Mouse (Mus musculus): ENCODE measurements at regions not wholly inside any gene's neighbourhood (a gene's known extent, or its start where the extent isn't known, plus 50 kb on each side); places are given as distances from the start of the nearest gene placed in this dataset.

DNA sequence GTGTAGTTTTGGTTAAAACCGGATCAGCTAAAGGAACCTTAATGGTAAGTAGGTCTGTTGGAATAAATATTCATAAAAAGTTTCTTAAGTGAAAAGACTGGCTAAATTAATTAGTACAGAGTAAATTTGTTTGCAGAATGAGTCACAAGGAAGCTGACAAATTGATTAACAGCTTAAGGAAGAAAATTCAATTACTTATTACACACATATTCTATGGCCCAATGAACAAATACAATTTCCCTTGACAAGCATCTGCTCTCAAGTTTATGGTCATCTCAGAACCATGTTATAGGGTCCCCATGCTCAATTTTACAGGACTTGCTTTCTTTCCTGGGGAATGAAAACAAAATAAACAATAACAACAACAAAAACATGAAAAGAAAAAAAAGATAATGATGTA, 231.4 kb upstream of the Frg1 start:
- no peak for DNase-seq (ENCODE audit: low spot score)

DNA sequence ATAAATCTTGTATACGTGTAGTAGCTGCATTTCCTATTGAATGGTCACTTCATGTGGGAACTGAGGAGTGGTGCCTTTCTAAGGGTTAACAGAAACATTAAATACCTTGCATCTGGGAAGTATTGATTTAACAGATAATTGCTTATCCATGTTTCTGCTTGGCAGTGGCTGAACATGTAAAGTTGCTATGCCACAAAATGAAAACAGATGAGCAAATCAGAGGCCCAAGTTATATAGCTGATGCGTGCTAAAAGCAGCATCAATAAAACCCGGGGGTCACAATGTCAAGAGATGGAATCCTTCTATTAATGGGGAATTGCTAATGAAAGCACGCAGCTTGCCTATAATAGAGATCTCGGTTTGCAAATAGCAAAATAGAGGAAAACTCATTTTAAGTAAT, 227.8 kb upstream of the Frg1 start:
- no peak for DNase-seq (ENCODE audit: low spot score)

- DNase-seq (ENCODE audit: low spot score), result no peak
These were observed 207.0 kb upstream of the Frg1 start for GRCm38 (mm10) chr8:41623841-41624240.

GRCm38 (mm10) chr8:41600255-41600654, 183.4 kb upstream of the Frg1 start:
- DNase-seq (ENCODE audit: low spot score), result no peak

DNA sequence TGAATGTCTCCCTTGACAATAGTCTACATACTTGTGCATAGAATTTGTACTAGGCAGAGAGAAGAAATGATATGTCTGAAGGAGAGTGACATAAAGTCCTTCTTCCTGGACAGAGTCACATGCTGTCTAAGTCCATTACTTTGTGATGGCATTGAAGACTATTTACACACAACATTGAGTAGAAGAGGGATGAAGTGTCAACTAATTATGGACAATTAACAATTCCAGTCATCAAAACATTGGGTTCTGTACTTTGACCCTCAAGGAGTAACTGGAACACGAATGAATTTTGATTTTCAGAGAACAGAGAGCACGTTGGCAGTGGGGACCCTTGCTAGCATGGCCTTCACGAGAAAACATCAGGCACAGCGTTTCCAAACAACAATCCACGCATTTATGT, 177.6 kb upstream of the Frg1 start:
- DNase-seq (ENCODE audit: low spot score), result no peak

GRCm38 (mm10) chr8:41593666-41594042, 176.8 kb upstream of the Frg1 start:
- no peak for DNase-seq (ENCODE audit: low spot score)

DNA sequence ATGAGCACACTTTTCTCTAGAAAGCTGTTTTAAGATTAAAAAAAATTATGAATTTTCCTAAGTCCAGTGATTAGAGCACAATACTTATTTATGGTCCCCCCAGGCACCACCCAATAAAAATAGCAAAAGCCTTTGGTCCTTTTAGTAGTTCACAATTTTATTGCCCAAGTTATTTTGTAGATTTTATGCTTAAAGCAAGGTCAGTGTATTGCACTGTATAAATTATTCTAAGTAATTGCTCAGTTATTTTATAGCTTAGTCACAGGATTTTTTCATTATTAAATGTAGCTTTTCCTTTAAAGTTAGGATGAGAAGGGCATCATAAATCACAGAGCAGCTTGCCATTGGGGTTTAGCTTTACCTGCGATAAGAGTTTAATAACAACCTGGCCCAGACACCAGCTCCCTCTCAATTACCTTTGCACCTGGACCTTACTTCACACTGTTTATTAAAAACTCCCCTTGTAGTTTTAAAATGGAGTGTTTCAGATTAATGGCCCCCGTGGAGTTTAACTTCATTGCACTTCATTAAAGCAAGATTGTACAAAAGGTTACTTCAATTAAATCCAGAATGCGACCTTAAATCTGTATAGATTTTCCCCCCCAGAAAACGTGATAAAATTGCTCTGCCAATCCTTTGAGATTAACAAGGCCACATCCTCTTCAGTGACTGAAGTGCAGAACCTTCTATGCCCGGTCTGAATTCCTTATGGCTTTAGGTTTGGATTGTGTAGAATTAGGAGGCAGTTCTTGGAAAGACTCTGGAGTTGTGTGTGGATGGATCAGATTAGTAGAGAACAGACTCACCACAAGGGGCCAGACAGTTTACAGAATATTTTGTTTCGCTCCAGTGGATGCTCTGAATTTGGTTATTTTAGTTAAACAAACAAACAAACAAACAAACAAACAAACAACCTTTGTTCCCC, 176.1 kb upstream of the Frg1 start:
- DNase-seq (ENCODE audit: low spot score), result no peak

DNA sequence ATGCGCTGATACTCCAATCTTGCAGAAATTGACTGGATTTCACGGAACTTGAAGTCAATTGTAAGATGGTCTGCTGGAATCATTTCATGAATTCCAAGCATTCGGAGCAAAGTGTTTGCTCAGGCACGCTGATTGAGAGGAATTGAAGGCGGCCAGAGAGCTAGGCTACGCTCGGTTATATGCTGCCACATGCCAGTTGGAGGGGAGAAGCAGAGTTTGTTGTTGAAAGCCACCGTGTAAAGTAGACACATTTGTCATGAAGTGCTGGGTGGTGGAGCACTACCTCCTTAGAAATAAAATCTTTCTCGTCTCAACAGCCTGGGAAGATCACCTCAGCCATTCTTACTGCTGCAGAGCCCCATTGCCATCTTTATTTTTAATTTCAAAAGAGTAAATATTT, 175.3 kb upstream of the Frg1 start:
- no peak for DNase-seq (ENCODE audit: low spot score)

DNA sequence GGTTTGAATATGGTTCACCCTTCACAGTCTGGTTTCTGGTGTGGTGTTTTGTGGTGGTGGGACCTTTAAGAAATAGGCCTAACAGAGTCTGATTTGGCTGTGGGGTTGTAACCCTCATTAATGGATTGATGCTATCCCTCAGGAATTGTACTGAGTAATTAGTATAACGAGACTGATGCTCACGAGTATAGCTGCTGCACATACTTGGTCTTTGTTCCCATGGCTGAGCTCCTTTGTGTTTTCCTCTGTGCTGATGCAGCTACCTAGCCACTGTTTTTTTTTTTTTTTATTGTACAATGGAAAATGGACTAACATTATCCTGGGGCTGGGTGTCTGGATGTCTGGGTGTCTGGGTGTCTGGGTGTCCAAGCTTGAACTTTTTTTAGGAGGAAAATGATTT, 171.3 kb upstream of the Frg1 start:
- DNase-seq (ENCODE audit: low spot score), result no peak

- peak; percentile 70 for DNase-seq (ENCODE audit: low spot score)
These were observed 156.4 kb upstream of the Frg1 start for GRCm38 (mm10) chr8:41573027-41573885.

GRCm38 (mm10) chr8:41570566-41570965, 153.7 kb upstream of the Frg1 start:
- DNase-seq (ENCODE audit: low spot score), result no peak

- DNase-seq (ENCODE audit: low spot score), result no peak
These were observed 145.1 kb upstream of the Frg1 start for GRCm38 (mm10) chr8:41561995-41562394.

GRCm38 (mm10) chr8:41556819-41557218, 139.9 kb upstream of the Frg1 start:
- no peak for DNase-seq (ENCODE audit: low spot score)

DNA sequence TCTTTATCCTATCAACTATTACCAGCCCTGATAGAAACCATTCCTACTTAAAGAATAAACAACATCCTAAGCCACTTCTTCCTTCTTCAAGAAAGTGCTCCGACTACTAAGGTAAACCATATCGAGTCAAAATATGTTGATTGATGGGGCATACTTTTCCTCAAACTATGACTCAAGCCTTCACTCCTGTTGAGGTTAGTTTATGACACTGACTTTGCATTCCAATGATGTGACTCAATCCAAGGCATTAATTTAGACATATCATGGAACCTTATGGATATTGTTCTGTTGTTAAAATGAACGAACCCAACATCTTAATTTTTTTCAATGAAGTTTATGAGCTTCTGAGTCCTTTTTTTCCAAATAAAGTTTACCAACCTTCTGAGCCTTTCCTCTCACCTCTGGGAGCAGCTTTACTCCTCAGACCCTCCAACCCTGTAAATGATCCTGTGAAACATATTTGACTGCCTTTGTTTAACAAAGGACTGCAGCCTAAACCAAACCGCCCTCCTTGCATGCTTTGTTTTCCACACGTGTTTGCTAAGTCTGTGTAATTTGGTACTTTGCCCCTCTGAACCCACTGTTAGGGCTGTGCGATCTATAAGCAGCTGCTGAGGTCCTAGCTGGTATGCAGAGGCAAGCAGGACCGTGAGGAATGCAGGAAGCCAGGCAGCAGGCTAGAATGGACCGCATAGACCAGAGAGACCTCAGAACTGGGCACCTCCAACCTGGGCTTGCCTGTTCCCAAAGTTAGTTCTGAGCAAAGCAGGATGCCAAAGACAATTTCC, 136.1 kb upstream of the Frg1 start:
- no peak for DNase-seq (ENCODE audit: low spot score)

- DNase-seq (ENCODE audit: low spot score), result no peak
These were observed 135.1 kb upstream of the Frg1 start for GRCm38 (mm10) chr8:41551925-41552414.

GRCm38 (mm10) chr8:41550095-41550420, 133.2 kb upstream of the Frg1 start:
- no peak for DNase-seq (ENCODE audit: low spot score)

DNA sequence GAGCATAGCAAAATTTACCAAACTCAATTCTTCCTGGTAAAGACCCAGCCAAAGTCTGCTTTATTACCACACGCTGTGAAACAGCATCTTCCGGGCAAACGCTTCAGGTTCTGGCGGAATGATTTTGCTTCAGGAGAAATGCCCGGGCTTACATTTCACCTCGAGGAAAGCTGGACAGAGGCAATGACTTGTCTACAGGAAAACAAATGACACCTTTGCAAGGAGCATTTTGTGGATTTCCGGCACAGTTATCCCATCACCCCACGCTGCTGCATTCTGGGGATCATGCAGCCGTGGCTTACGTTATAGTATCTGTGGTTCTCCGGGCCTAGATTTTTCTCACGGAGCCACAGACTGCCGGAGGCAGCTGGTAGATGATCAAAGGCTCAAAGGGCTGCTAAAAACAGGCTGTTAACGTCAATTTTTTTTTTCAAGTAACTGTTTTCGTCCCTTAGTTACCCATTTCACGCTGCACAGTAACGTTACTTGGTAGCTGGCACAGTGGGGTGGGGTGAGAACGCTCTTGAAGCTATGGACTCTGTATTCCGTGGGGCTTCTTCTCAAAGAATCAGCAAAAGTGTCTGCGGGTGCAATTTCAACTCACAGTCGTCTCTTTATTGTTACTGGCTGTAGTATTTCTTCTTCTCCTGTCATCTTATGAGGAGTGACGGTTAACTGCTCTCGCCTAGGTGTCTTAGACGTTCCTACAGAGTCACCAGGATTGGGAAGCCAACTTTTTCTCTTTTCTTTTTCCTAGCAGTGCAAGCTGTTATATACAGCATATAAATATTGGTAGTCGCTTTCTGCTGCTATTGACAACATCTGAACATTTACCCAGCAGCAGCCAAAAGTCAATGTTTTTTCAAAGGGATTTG, 132.6 kb upstream of the Frg1 start:
- no peak for DNase-seq (ENCODE audit: low spot score)

DNA sequence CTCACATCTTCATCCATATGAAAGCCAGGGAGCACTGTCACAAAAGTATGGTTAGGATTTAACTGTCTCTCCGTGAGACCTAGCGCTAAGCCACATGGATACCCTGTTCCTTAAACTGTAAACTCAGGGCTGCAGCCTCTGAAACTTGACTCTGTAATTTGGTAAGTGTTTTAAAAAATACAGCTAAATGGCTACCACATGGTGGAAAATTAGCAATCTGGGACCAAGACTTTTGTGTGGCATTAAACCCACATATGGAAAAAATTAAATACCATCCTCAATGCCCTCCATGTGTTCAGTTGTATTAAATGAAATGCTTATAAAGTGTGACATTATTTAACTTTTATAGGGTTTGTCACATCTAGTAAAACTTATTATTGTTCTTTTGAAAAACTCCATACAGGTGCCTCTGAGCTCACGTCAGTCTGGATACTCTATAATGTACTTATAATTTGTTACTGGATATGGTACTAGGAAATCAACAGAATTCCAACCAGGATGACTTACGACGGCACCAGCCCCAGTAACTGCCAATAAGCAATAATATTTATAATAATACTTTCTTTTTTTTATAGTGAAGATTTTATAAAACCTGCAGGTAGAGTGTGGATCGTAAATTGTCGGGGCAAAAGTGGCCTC, 131.0 kb upstream of the Frg1 start:
- no peak for DNase-seq (ENCODE audit: low spot score)

DNA sequence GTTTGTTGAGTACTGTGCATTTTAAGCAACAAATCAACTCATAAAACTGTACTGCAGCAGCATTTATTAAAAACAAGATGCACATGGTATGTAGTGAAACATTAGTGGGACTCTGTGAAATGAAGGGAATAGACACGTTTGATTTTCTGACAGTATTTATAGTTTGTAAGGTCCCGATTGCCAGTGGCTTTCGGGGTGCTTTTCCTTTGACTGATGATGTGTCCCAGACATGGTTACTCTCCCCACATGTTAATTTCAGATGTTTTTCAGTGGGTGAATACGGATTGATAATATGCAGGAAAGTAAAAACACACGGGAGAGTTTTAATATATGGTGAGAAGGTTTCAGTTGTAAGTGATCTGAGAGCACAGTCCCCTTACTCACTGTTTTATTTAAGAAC, 115.3 kb upstream of the Frg1 start:
- DNase-seq (ENCODE audit: low spot score), result no peak

DNA sequence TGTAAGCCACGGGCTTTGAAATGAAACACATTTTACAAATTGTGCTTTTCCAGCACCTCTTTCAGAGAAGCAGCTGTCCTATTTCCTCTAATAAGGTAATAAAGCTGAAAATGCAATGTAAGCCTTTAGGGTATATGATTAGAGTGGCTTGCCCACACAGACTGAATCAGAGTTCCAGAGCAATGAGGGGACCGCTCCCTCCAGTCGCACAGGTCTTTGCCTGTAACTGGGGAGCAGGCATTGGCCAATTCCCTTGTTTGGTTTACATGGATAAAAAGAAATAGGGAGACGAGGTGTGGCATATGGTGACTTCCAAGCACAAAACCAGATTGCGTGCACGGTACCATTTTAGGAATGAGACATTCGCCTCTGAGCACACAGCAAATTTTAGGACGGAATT, 112.7 kb upstream of the Frg1 start:
- DNase-seq (ENCODE audit: low spot score), result no peak

DNA sequence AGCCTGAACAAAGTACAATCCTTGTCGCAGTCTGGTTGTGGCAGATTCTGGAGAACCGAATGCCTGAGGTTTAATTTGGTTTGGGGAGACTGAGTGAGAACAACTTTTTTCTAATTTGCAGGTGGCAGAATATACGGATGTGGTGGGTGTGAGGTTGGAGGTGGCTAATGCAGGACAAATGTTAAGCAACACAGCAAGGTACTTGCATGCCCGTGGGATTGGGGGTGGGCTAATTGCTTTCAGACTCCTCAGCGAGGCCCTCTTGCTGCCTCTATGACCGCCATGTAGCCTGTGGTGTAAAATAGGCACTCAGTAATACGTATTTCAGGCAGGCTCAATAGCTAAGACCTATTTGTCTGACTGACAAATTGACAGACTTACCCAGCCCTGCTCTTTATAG, 109.4 kb upstream of the Frg1 start:
- DNase-seq (ENCODE audit: low spot score), result no peak
